Mouse (Mus musculus) midbrain, embryonic 11.5 days (tissue): ENCODE measurements around the gene Fhad1. TPM values are rescaled to one million over a fixed set of nuclear protein-coding genes. Genes with fewer than 3 reads are reported as not detected.
A peak's percentile ranks its signal among the peaks of the same experiment; 100 is the strongest.

Experiments used
- ATAC-seq: fragments of 200-750 bp; cut with Nextera tagmentation; 2 replicates; pipeline ENCODE4 v1.8.0; 2017; ENCODE audit warnings: moderate TSS enrichment, moderate library complexity; ENCODE audit not compliant: low FRiP score
- DNase-seq: peaks from one replicate; pipeline ENCODE4 v3.0.0; 2015; ENCODE audit warnings: low spot score; ENCODE audit errors: missing footprints
- H3K27ac ChIP-seq: fragments of 300-500 bp; sonication (generic); 2 replicates; pipeline ENCODE4 v1.5.1; 2014; ENCODE audit warnings: low read depth, low read length
- H3K27me3 ChIP-seq: fragments of 300-500 bp; sonication (generic); 2 replicates; pipeline ENCODE4 v1.6.1; 2014; ENCODE audit warnings: mild to moderate bottlenecking, low read length, moderate library complexity, mixed read lengths; ENCODE audit not compliant: control insufficient read depth, insufficient read depth
- H3K36me3 ChIP-seq: fragments of 300-500 bp; sonication (generic); 2 replicates; pipeline ENCODE4 v1.6.1; 2014; ENCODE audit warnings: mild to moderate bottlenecking, low read length, moderate library complexity, mixed read lengths; ENCODE audit not compliant: control insufficient read depth, insufficient read depth
- H3K4me1 ChIP-seq: fragments of 300-500 bp; sonication (generic); 2 replicates; pipeline ENCODE4 v1.6.1; 2014; ENCODE audit warnings: low read length; ENCODE audit not compliant: control insufficient read depth, insufficient read depth
- H3K4me2 ChIP-seq: fragments of 300-500 bp; sonication (generic); 2 replicates; pipeline ENCODE4 v1.6.1; 2014; ENCODE audit warnings: mild to moderate bottlenecking, moderate library complexity
- H3K4me3 ChIP-seq: fragments of 300-500 bp; sonication (generic); 2 replicates; pipeline ENCODE4 v1.5.1; 2014; ENCODE audit warnings: low read depth, low read length
- H3K9ac ChIP-seq: fragments of 300-500 bp; sonication (generic); 2 replicates; pipeline ENCODE4 v1.6.1; 2014; ENCODE audit warnings: low read length
- H3K9me3 ChIP-seq: fragments of 300-500 bp; sonication (generic); 2 replicates; pipeline ENCODE4 v1.6.1; 2016; ENCODE audit warnings: low read length; ENCODE audit not compliant: control insufficient read depth
- WGBS: fragments of 180-500 bp; shearing (Covaris S2); extraction: QIAGEN DNeasy Blood & Tissue Kit; methylation state at CpG from one replicate; pipeline ENCODE4 v1.1.7; 2014; 5-methylcytosine and 5-hydroxymethylcytosine counted together
- polyA plus RNA-seq: library from polyadenylated mRNA; unstranded; fragments of >200 nt; fragmentation: Nextera tagmentation; extraction: Ambion mirVana; gene quantifications from 2 replicates; pipeline ENCODE4 v1.2.1, GENCODE M21; 2014

Fhad1 gene
- polyA plus RNA-seq, 1 experiment from 2014 or later: 2.4 TPM

DNA sequence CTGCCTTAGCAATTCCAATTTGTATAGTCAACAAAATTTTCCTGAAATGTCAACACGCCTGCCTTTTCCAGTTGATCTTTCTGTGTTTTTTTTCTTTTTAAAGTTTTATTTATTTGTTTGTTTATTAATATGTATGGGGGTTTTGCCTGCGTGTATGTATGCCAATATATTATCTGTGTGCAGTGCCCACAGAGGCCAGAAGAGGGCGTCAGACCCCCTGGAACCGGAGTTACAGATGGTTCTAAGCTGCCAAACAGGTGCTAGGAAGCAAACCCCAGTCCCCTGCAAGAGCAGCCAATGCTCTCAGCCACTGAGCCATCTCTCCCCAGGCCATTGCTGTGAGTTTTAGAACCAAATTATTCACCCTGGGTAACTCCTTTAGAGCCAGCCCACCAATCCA is 76.3 kb downstream of the Fhad1 start:
- ATAC-seq: no peak
- WGBS: 76% methylated on average over 4 of the region's 4 CpGs
- Histone ChIP-seq H3K4me2 (no peak overlapping the region), H3K27me3 (no peaks in the 10 kb centered on the region), H3K9me3 (no peaks in the 10 kb centered on the region), H3K27ac (no peak overlapping the region), H3K9ac (no peak overlapping the region), H3K4me1 (no peaks in the 10 kb centered on the region), H3K36me3 (no peaks in the 10 kb centered on the region), H3K4me3 (no peak overlapping the region)
- no peak for DNase-seq

DNA sequence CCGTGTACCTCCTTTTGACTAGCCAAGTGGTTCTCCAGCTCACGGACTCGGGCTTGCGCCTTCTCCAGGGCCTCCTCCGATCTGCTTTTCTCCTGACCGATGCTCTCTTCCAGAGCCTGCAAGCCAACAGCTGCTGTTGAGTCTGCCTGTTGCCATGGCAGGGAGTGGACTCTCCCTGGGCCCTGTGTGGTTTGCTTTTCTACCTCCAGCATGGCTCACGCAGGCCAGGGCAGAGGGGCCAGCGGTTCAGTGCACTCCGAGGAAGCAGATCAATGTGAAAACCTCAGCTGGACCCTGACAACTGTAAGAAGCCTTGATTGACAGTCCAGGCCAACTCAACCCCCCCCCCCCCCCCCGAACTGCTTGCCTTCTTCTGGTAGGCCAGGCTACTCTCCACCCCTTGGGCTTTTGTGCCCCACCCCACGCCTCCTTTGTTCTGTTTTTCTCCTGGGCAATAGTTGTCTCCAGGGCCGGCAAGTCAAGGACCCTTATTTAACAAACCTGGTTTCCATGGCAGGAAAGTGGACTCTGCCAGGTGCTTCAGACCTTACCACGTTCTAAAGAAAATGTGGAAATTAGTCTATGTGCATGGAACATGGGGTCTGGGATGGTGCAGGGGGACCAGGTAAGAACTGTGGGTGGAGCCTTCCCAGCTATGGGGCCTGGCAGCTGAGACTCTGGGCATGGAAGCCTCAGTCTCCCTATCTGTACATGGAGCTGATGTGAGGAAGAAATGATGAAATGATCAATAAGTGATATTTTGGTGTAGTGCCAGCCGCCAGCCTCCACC is 81.9 kb downstream of the Fhad1 start:
- Histone ChIP-seq H3K36me3 (no peaks in the 10 kb centered on the region), H3K4me3 (no peak overlapping the region), H3K4me1 (peaks cover 12% of the 10 kb centered on the region), H3K27ac (no peak overlapping the region), H3K9ac (peak overlapping the region; percentile 44), H3K27me3 (no peaks in the 10 kb centered on the region), H3K4me2 (peak overlapping the region; percentile 20), H3K9me3 (no peaks in the 10 kb centered on the region)
- peak; percentile 89 for ATAC-seq
- peak; percentile 87 for DNase-seq
- 45% methylated on average over 14 of the region's 14 CpGs for WGBS

DNA sequence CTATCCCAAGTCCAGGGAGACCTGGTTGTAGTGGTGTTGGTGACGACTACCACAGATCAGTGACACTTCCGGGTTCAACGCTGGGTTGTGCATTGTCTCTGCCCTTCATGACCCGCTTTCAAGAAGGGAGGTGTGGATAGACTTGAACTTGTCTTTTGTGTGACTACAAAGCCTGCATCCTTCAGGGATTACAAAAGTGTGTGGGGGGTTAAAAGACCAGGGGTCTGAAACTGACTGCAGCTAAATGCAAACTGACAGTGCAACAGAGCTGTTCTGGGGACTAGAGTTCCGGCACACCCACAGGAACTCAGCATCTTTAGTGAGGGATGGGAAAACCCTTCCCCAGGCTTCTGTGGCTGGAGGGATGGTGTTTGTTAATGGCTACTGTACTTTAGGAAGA is 83.4 kb downstream of the Fhad1 start:
- 72% methylated on average over 5 of the region's 5 CpGs for WGBS
- Histone ChIP-seq H3K9ac (no peak overlapping the region), H3K4me3 (no peak overlapping the region), H3K4me1 (peaks cover 12% of the 10 kb centered on the region), H3K4me2 (no peak overlapping the region), H3K27ac (no peak overlapping the region), H3K27me3 (no peaks in the 10 kb centered on the region), H3K9me3 (no peaks in the 10 kb centered on the region), H3K36me3 (no peaks in the 10 kb centered on the region)
- DNase-seq (no peak), ATAC-seq (no peak)

DNA sequence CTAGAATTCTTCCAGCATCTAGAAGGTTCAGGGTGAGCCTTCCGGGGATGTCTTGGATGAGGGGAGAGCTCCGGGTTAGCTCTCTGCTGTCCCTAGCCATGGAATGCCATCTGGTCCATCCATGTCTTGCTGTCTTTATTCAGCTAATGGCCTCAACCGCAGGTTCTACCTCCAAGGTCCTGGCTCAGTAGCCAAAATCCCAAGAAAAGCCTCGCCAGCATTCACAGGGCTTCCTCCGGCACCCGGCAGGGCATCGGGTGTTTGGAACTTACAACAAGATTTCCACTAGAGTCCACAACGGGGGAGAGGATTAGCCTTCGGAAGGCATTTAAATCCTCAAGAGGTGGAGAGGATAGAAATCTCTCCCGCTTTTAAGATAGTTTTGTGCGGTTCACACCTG is 84.9 kb downstream of the Fhad1 start:
- Histone ChIP-seq H3K9me3 (no peaks in the 10 kb centered on the region), H3K27me3 (no peaks in the 10 kb centered on the region), H3K27ac (no peak overlapping the region), H3K4me3 (no peak overlapping the region), H3K36me3 (no peaks in the 10 kb centered on the region), H3K4me2 (no peak overlapping the region), H3K9ac (no peak overlapping the region), H3K4me1 (peaks cover 12% of the 10 kb centered on the region)
- 61% methylated on average over 11 of the region's 11 CpGs for WGBS
- ATAC-seq: no peak
- DNase-seq: no peak

DNA sequence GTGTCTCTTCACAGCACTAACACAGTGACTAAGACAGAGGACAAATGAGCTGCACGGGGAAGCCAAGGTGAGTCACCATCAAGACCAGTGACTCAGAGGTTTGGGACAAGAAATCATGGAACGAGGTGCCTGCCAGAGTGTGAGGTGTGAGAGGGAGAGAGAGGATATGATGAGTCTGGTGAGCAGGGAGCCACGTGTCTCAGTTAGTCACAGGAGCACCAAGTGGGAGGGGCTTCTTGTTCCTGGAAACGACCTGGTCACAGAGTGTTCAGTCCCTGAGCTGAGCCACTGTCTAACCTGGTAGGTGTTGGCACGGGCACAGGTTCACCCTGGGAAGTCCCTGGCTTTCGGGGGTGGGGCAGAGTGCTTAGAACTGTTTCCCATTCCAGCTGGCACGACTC is 86.0 kb downstream of the Fhad1 start:
- Histone ChIP-seq H3K27me3 (no peaks in the 10 kb centered on the region), H3K36me3 (no peaks in the 10 kb centered on the region), H3K4me3 (no peak overlapping the region), H3K27ac (no peak overlapping the region), H3K9me3 (no peaks in the 10 kb centered on the region), H3K9ac (no peak overlapping the region), H3K4me1 (peaks cover 12% of the 10 kb centered on the region), H3K4me2 (no peak overlapping the region)
- no peak for ATAC-seq
- 76% methylated on average over 7 of the region's 7 CpGs for WGBS
- DNase-seq: no peak

DNA sequence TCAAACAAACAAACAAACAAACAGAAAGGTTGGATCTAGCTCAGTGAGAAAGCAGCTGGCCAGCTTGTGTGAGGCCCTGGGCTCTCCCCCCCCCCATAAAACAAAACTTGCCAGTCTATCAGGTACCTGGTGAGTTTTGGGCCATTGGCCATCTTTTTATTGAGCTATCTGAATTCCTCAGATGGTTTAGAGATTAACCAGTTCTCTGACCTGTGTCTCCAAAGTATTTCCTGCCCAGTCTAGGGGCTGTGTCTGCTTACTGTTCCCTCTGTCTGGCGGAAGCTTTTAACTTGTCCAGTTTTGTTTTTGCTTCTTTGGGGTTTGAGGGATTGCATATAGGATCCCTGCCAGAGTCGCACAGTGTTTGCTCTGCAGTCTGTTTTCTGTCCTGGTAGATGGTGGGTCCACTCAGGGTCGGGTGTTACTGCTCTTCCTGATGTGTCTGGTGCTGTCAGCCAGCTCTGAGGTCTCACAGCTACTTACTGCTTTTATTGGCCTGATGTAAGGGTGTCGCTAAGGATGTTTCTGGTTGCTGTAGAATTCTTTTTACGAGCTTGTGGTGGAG is 89.0 kb downstream of the Fhad1 start:
- 0 out of 2 replicates have a peak, but pooled peaks cover 3% of the 10 kb centered on the region for H3K4me1 ChIP-seq
- no peak overlapping the region for H3K4me3 ChIP-seq
- no peak overlapping the region for H3K27ac ChIP-seq
- H3K9ac ChIP-seq: no peak overlapping the region
- no peaks in the 10 kb centered on the region for H3K27me3 ChIP-seq
- DNase-seq (no peak), ATAC-seq (no peak)
- H3K9me3 ChIP-seq: no peaks in the 10 kb centered on the region
- H3K36me3 ChIP-seq: no peaks in the 10 kb centered on the region
- 85% methylated on average over 5 of the region's 5 CpGs for WGBS
- H3K4me2 ChIP-seq: no peak overlapping the region

DNA sequence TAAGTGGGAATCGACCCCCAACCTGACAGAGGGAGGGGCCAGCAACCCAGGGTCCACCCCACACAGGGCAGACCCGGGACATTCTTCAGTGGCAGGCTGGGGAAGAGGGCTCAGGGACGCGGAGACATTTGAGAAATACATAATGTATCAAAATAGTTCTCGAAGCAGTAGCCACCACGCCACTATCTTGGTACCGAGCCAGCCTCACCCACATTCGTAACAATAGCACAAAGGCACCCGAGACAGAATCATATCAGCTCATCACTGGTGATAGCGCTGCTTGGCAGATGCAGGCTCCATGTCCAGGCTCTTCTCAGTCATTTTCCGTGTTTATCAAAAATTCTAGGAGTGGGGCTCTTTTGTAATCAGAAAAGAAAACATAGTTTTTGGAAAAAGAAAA is 90.9 kb downstream of the Fhad1 start:
- Histone ChIP-seq H3K4me3 (no peak overlapping the region), H3K4me1 (no peaks in the 10 kb centered on the region), H3K36me3 (no peaks in the 10 kb centered on the region), H3K27ac (no peak overlapping the region), H3K4me2 (no peak overlapping the region), H3K9ac (no peak overlapping the region), H3K27me3 (no peaks in the 10 kb centered on the region), H3K9me3 (no peaks in the 10 kb centered on the region)
- no peak for ATAC-seq
- 87% methylated on average over 11 of the region's 11 CpGs for WGBS
- DNase-seq: no peak

DNA sequence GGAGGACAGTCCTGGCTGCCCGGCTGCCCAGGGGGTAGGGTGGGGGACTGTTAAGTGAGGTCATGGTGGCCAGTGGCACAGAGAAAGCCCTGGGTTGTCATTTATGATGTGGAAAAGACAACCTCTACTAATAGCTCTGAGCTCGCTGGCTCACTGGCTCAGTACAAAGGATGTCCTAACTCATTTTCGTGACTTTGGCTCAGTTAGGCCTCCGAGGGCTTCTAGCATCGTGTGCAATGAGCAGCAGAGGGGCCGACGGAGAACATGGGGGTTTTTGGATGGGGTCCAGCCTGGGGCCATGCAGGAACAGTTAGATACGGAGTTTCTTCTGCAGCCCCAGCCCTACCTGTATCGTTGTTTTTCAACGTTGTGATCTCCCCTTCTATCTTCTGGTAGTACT is 94.5 kb downstream of the Fhad1 start:
- no peak overlapping the region for H3K4me3 ChIP-seq
- no peak for ATAC-seq
- WGBS: 90% methylated on average over 10 of the region's 10 CpGs

DNA sequence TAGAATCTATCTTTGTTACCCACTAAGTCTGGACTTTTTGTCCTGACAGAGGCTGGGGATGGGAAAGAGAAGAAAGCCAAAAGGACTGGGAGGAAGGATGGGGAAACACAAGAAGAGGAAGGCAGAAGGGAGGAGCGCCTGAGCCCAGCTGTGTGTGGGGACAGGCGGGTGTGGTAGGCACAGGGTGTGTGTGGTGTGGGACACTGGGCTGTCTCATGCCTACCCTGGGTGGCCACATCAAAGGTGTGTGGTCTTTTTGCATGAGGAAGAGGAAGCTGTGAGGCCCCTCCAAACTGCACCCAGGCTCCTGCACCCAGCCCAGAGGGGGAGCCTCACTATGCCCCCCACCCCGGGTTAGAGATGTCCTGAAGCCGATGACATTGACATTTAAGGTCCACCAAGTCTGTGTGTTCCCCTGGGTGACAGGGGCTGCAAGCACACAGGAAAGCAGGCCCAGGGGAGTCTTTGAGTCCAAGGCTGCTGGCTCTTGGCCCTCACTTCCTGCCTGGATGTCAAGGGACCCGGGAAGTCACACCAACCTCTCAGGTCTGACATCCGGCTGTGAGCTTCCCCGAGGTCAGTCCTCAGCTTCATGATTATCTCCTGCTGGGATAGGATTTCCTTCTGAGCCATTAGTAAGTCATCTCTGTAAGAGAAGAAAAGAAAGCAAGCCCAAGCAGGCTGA is 97.0 kb downstream of the Fhad1 start:
- H3K4me1 ChIP-seq: no peaks in the 10 kb centered on the region
- no peaks in the 10 kb centered on the region for H3K27me3 ChIP-seq
- no peak overlapping the region for H3K4me2 ChIP-seq
- no peak for DNase-seq
- H3K36me3 ChIP-seq: no peaks in the 10 kb centered on the region
- H3K9me3 ChIP-seq: no peaks in the 10 kb centered on the region
- no peak overlapping the region for H3K27ac ChIP-seq
- no peak for ATAC-seq
- H3K4me3 ChIP-seq: no peak overlapping the region
- no peak overlapping the region for H3K9ac ChIP-seq
- WGBS: 77% methylated on average over 7 of the region's 7 CpGs

More for the DNA sequence above, 94.5 kb downstream of the Fhad1 start:
- Histone ChIP-seq H3K36me3 (no peaks in the 10 kb centered on the region), H3K4me2 (no peak overlapping the region), H3K9ac (no peak overlapping the region), H3K27ac (no peak overlapping the region), H3K9me3 (no peaks in the 10 kb centered on the region), H3K4me1 (no peaks in the 10 kb centered on the region), H3K27me3 (no peaks in the 10 kb centered on the region)
- DNase-seq: no peak
